Mouse (Mus musculus) lung, embryonic 15.5 days (tissue): ENCODE data around the gene Ptpn3. TPM values are rescaled to one million over a fixed set of nuclear protein-coding genes. Genes with fewer than 3 reads are reported as not detected.

Experiments used
- ATAC-seq: fragments of 200-750 bp; cut with Nextera tagmentation; 2 replicates; pipeline ENCODE4 v1.8.0; 2017; ENCODE audit warnings: moderate number of reproducible peaks, borderline replicate concordance; ENCODE audit not compliant: low FRiP score, low TSS enrichment; ENCODE audit errors: extremely low read depth
- H3K27ac ChIP-seq: fragments of 300-500 bp; sonication (generic); 2 replicates; pipeline ENCODE4 v1.5.1; 2015; ENCODE audit warnings: moderate library complexity, mild to moderate bottlenecking, inconsistent platforms
- H3K27me3 ChIP-seq: fragments of 300-500 bp; sonication (generic); 2 replicates; pipeline ENCODE4 v1.6.1; 2015; ENCODE audit warnings: inconsistent platforms
- H3K36me3 ChIP-seq: fragments of 300-500 bp; sonication (generic); 2 replicates; pipeline ENCODE4 v1.6.1; 2015; ENCODE audit warnings: inconsistent platforms
- H3K4me1 ChIP-seq: fragments of 300-500 bp; sonication (generic); 2 replicates; pipeline ENCODE4 v1.6.1; 2015; ENCODE audit warnings: inconsistent platforms
- H3K4me2 ChIP-seq: fragments of 300-500 bp; sonication (generic); 2 replicates; pipeline ENCODE4 v1.6.1; 2015; ENCODE audit warnings: inconsistent platforms, mild to moderate bottlenecking, moderate library complexity
- H3K4me3 ChIP-seq: fragments of 300-500 bp; sonication (generic); 2 replicates; pipeline ENCODE4 v1.5.1; 2015; ENCODE audit warnings: mild to moderate bottlenecking, inconsistent platforms
- H3K9ac ChIP-seq: fragments of 300-500 bp; sonication (generic); 2 replicates; pipeline ENCODE4 v1.6.1; 2015; ENCODE audit warnings: inconsistent platforms
- H3K9me3 ChIP-seq: fragments of 300-500 bp; sonication (generic); 2 replicates; pipeline ENCODE4 v1.6.1; 2016; ENCODE audit warnings: inconsistent platforms
- whole genome bisulfite sequencing: fragments of 180-500 bp; shearing (Covaris S2); methylation state at CpG from one replicate; pipeline ENCODE4 v1.1.7; 2015; 5-methylcytosine and 5-hydroxymethylcytosine counted together
- polyA plus RNA-seq: library from polyadenylated mRNA; unstranded; fragments of >200 nt; fragmentation: Nextera tagmentation; extraction: Ambion mirVana; gene quantifications from 2 replicates; pipeline ENCODE4 v1.2.1, GENCODE M21; 2015

The Ptpn3 gene
- polyA plus RNA-seq, 1 experiment from 2014 or later: 4.6 TPM

GRCm38 (mm10) chr4:57236513-57236912 lies 65.1 kb downstream of the Ptpn3 start:
- Histone ChIP-seq H3K27ac (no peak overlapping the region), H3K27me3 (no peaks in the 10 kb centered on the region), H3K9me3 (no peaks in the 10 kb centered on the region), H3K4me3 (no peak overlapping the region), H3K4me1 (peaks cover 19% of the 10 kb centered on the region), H3K36me3 (0 out of 2 replicates have a peak, but pooled peaks cover 2% of the 10 kb centered on the region), H3K9ac (no peak overlapping the region), H3K4me2 (no peak overlapping the region)
- 56% methylated on average over 5 of the region's 5 CpGs for WGBS
- ATAC-seq: no peak

- WGBS: 82% methylated on average over 4 of the region's 4 CpGs
- no peak for ATAC-seq
Measured at GRCm38 (mm10) chr4:57235741-57236140, 65.9 kb downstream of the Ptpn3 start.

GRCm38 (mm10) chr4:57234348-57234747 lies 67.3 kb downstream of the Ptpn3 start:
- 70% methylated on average over 7 of the region's 7 CpGs for WGBS
- Histone ChIP-seq H3K27ac (no peak overlapping the region), H3K4me2 (no peak overlapping the region), H3K27me3 (no peaks in the 10 kb centered on the region), H3K36me3 (0 out of 2 replicates have a peak, but pooled peaks cover 2% of the 10 kb centered on the region), H3K4me1 (peaks cover under 1% of the 10 kb centered on the region; the same call in 1 of the 2 replicates), H3K4me3 (no peak overlapping the region), H3K9me3 (no peaks in the 10 kb centered on the region), H3K9ac (no peak overlapping the region)
- ATAC-seq: no peak

More at GRCm38 (mm10) chr4:57235741-57236140, 65.9 kb downstream of the Ptpn3 start:
- H3K9me3 ChIP-seq: no peaks in the 10 kb centered on the region
- no peaks in the 10 kb centered on the region for H3K27me3 ChIP-seq
- no peak overlapping the region for H3K27ac ChIP-seq
- 0 out of 2 replicates have a peak, but pooled peaks cover 2% of the 10 kb centered on the region for H3K36me3 ChIP-seq
- H3K4me2 ChIP-seq: no peak overlapping the region
- H3K4me3 ChIP-seq: no peak overlapping the region
- no peak overlapping the region for H3K9ac ChIP-seq
- peaks cover 13% of the 10 kb centered on the region for H3K4me1 ChIP-seq

- ATAC-seq: no peak
- Histone ChIP-seq H3K4me3 (no peak overlapping the region), H3K9ac (no peak overlapping the region), H3K27ac (no peak overlapping the region), H3K9me3 (no peaks in the 10 kb centered on the region), H3K27me3 (no peaks in the 10 kb centered on the region), H3K4me2 (no peak overlapping the region), H3K36me3 (0 out of 2 replicates have a peak, but pooled peaks cover 2% of the 10 kb centered on the region), H3K4me1 (no peaks in the 10 kb centered on the region)
- WGBS: 88% methylated on average over 8 of the region's 8 CpGs
Measured at GRCm38 (mm10) chr4:57232439-57232838, 69.2 kb downstream of the Ptpn3 start.

GRCm38 (mm10) chr4:57231323-57231722 lies 70.3 kb downstream of the Ptpn3 start:
- Histone ChIP-seq H3K9ac (no peak overlapping the region), H3K36me3 (0 out of 2 replicates have a peak, but pooled peaks cover 2% of the 10 kb centered on the region), H3K4me1 (no peaks in the 10 kb centered on the region), H3K9me3 (no peaks in the 10 kb centered on the region; the same call in 1 of the 2 replicates), H3K27ac (no peak overlapping the region), H3K4me3 (no peak overlapping the region), H3K4me2 (no peak overlapping the region), H3K27me3 (no peaks in the 10 kb centered on the region)
- no peak for ATAC-seq
- WGBS: 56% methylated on average over 9 of the region's 9 CpGs

GRCm38 (mm10) chr4:57230341-57230740 lies 71.3 kb downstream of the Ptpn3 start:
- H3K9me3 ChIP-seq: no peaks in the 10 kb centered on the region; the same call in 1 of the 2 replicates
- 0 out of 2 replicates have a peak, but pooled peaks cover 2% of the 10 kb centered on the region for H3K36me3 ChIP-seq
- no peak overlapping the region for H3K27ac ChIP-seq
- H3K4me2 ChIP-seq: no peak overlapping the region
- H3K9ac ChIP-seq: no peak overlapping the region
- no peak overlapping the region for H3K4me3 ChIP-seq
- H3K4me1 ChIP-seq: no peaks in the 10 kb centered on the region
- no peaks in the 10 kb centered on the region for H3K27me3 ChIP-seq
- WGBS: 84% methylated on average over 7 of the region's 7 CpGs
- no peak for ATAC-seq

DNA sequence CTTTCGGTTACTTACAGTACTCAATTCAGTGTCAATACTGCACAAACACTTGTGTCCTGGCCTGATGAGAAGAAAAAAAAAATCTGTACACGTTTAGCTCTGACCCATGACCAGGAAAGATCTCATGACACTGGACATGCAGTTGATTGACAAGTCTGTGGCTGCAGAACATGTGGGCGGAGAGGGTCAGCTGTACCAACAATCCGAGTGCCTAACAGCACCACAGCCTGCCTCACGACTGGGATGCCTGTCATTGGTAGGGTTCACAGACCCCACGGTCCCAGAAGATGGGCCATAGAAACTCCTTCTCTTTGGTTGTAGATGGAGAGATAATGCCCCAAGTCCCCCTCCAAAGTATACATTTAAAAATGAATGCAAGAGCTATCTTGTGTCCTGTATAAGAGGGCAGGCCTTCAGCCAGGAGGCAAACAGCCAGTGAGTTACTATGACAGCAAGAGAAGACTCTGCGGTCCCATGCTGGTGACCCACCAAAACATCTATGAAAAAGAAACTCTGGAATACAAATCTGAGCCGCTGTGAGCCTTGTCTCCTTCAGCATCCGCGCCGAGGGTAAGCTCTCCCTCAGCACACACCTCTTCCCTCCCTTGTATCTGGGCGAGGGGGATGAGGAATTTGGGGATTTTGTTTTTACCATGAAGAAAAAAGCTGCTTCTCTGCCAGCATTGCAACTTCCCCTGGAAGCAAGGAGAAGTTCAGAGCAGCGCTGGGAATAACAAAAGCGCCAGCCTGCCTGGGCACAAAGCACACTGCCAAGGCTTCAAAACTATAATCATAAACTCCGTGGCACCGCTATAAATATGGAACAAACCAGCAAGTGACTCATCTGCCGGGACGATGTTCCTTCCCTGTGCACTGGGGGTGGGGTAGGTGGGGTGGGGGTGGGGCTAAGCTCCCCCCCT lies 72.8 kb downstream of the Ptpn3 start:
- no peaks in the 10 kb centered on the region for H3K4me1 ChIP-seq
- H3K36me3 ChIP-seq: 0 out of 2 replicates have a peak, but pooled peaks cover 4% of the 10 kb centered on the region
- ATAC-seq: no peak
- no peaks in the 10 kb centered on the region; the same call in 1 of the 2 replicates for H3K9me3 ChIP-seq
- H3K4me2 ChIP-seq: no peak overlapping the region
- no peak overlapping the region for H3K4me3 ChIP-seq
- WGBS: 69% methylated on average over 18 of the region's 18 CpGs
- H3K9ac ChIP-seq: no peak overlapping the region
- H3K27ac ChIP-seq: no peak overlapping the region
- H3K27me3 ChIP-seq: no peaks in the 10 kb centered on the region

DNA sequence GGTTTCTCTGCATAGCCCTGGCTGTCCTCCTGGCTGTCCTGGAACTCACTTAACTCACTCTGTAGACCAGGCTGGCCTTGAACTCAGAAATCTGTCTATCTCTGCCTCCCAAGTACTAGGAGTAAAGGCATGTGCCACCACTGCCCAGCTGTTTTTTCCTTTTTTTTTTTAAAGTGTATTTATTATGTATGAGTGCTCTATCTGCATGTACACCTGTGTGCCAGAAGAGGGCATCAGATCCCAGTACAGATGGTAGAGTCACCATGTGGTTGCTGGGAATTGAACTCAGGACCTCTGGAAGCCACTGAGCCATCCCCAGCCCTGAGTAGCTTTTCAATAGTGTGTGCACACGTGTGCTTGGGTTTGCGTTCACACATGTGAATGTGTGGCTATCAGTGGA lies 76.9 kb downstream of the Ptpn3 start:
- no peak overlapping the region for H3K4me2 ChIP-seq
- H3K36me3 ChIP-seq: 0 out of 2 replicates have a peak, but pooled peaks cover 4% of the 10 kb centered on the region
- no peaks in the 10 kb centered on the region; the same call in 1 of the 2 replicates for H3K9me3 ChIP-seq
- ATAC-seq: no peak
- H3K27me3 ChIP-seq: no peaks in the 10 kb centered on the region
- whole genome bisulfite sequencing: 91% methylated on average over 2 of the region's 2 CpGs
- no peak overlapping the region for H3K4me3 ChIP-seq
- no peak overlapping the region for H3K27ac ChIP-seq
- no peak overlapping the region for H3K9ac ChIP-seq
- no peaks in the 10 kb centered on the region for H3K4me1 ChIP-seq

DNA sequence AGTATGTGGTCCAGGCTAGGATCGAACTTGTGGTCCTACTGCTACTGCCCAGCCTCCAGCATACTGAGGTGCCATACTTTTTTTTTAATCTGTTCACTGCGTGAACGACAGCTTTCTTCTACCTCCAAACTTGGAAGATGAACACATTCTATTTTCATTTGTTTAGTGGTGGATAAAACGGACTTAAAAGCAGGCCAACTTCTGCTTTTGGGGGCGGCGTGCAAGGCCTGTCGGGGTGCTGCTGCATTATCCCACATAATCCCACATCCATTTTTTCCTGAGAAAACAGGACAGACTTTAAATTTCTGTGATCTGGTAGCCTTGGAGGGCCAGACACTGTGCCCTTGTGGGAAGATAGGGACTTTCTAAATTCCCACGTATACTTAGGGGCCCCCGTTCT lies 83.9 kb downstream of the Ptpn3 start:
- no peak overlapping the region for H3K27ac ChIP-seq
- no peaks in the 10 kb centered on the region for H3K27me3 ChIP-seq
- no peaks in the 10 kb centered on the region for H3K4me1 ChIP-seq
- 82% methylated on average over 9 of the region's 9 CpGs for WGBS
- H3K4me3 ChIP-seq: no peak overlapping the region
- no peaks in the 10 kb centered on the region for H3K9me3 ChIP-seq
- H3K36me3 ChIP-seq: no peaks in the 10 kb centered on the region
- no peak overlapping the region for H3K4me2 ChIP-seq
- no peak for ATAC-seq
- H3K9ac ChIP-seq: no peak overlapping the region

- ATAC-seq: no peak
- Histone ChIP-seq H3K4me2 (no peak overlapping the region), H3K9ac (no peak overlapping the region), H3K9me3 (no peaks in the 10 kb centered on the region), H3K4me3 (no peak overlapping the region), H3K27ac (no peak overlapping the region), H3K36me3 (no peaks in the 10 kb centered on the region), H3K27me3 (no peaks in the 10 kb centered on the region), H3K4me1 (no peaks in the 10 kb centered on the region)
- WGBS: 89% methylated on average over 4 of the region's 4 CpGs
Measured at GRCm38 (mm10) chr4:57216535-57216934, 85.1 kb downstream of the Ptpn3 start.

DNA sequence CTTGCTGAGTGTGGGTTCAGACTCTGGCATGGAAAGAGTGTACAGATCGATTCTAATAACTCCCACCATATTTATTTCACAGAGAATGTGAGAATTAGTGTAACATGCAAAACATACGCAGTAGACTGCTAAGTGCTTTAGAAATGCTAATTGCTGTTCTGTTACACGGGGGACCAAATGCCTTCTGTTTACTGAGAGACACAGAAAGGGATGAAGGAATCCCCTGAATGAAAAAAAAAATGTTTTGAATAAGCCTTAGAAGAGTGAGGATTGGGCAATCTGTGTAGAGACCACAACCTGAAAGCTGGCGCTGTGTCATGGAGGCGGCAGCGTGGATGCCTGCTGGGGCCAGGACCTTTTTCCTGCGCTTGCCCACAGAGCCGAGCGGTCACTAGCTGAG lies 86.8 kb downstream of the Ptpn3 start:
- H3K4me2 ChIP-seq: no peak overlapping the region
- H3K36me3 ChIP-seq: no peaks in the 10 kb centered on the region
- H3K4me3 ChIP-seq: no peak overlapping the region
- H3K9me3 ChIP-seq: no peaks in the 10 kb centered on the region
- ATAC-seq: no peak
- H3K4me1 ChIP-seq: no peaks in the 10 kb centered on the region
- 81% methylated on average over 9 of the region's 9 CpGs for WGBS
- no peaks in the 10 kb centered on the region for H3K27me3 ChIP-seq
- H3K27ac ChIP-seq: no peak overlapping the region
- no peak overlapping the region for H3K9ac ChIP-seq

DNA sequence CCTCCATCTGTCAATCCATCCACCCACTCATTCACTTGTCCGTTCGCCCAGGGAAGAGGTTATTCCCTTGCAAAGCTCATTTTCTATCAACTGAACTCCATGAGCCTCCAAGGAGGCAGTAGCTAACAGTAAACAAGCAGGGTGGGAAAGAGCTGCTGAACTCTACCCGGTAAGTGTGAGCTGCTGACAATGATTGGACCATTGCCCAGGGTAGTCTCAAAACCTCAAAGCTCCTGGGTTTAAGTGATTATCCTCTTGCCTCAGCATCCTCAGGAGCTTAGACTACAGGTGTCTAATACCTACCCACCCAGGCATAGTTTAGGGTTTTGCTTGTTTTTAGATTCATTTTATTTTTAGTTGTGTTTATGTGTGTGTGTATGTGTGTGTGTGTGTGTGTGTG lies 87.5 kb downstream of the Ptpn3 start:
- no peaks in the 10 kb centered on the region for H3K27me3 ChIP-seq
- H3K36me3 ChIP-seq: no peaks in the 10 kb centered on the region
- no peaks in the 10 kb centered on the region for H3K4me1 ChIP-seq
- H3K9me3 ChIP-seq: no peaks in the 10 kb centered on the region
- no peak overlapping the region for H3K4me2 ChIP-seq
- no peak overlapping the region for H3K9ac ChIP-seq
- 64% methylated on average over 3 of the region's 3 CpGs for WGBS
- ATAC-seq: no peak
- H3K4me3 ChIP-seq: no peak overlapping the region
- no peak overlapping the region for H3K27ac ChIP-seq
